1 mouse cellular context compared by ENCODE assay signal in the genomic region with DNA sequence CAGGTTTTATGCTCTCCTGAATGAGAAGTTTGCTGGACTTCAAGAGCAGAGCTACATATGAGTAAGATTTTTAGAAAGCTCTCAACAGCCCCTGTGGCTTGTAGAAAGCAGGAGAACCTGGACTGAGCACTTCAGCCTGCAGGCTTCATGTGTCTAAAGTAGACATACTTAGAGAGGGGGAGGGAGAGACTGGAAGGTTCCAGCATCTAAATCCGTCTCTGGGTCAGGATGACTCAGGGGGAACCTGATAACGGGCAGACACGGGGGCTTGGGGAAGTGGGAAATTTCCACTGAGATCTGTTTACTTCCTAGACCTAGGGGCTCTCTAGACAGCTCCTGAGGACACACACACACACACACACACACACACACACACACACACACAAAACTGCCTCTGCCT.
A peak's percentile ranks its signal among the peaks of the same experiment; 100 is the strongest.
TF ChIP-seq lines count a peak whose summit lies in the region.

No protein-coding gene starts in this region.

TF ChIP-seq in CH12.LX, 34 proteins besides CTCF, POLR2A, EP300 and RAD21:
- TF ChIP-seq RCOR1 (conservative IDR thresholded peaks at IDR 0.05; ENCODE audit: low read depth, low read length), result no peak
- TF ChIP-seq TBP (conservative IDR thresholded peaks at IDR 0.05; ENCODE audit: low read depth, low read length), result no peak
- no peak for TF ChIP-seq HCFC1 (IDR thresholded peaks at IDR 0.05; ENCODE audit: low read depth, low read length)
- peak; percentile 59 for TF ChIP-seq IRF4 (IDR thresholded peaks at IDR 0.05; ENCODE audit: low read depth, low read length)
- TF ChIP-seq MAFK (IDR thresholded peaks at IDR 0.05; ENCODE audit: insufficient replicate concordance, low read length), result no peak
- TF ChIP-seq SIN3A (IDR thresholded peaks at IDR 0.05; ENCODE audit: low read length), result no peak
- TF ChIP-seq BHLHE40 (IDR thresholded peaks at IDR 0.05; ENCODE audit: low read depth, low read length), result no peak
- TF ChIP-seq CHD1 (IDR thresholded peaks at IDR 0.05; ENCODE audit: low read depth, low read length), result no peak
- peak; percentile 32; the same call in 1 of the 2 replicates for TF ChIP-seq ELF1 (IDR thresholded peaks at IDR 0.05; ENCODE audit: low read depth, low read length)
- no peak for TF ChIP-seq NRF1 (IDR thresholded peaks at IDR 0.05; ENCODE audit: low read depth, low read length)
- no peak for TF ChIP-seq E2F4 (IDR thresholded peaks at IDR 0.05; ENCODE audit: insufficient replicate concordance, low read depth, low read length)
- no peak for TF ChIP-seq USF1 (IDR thresholded peaks at IDR 0.05; ENCODE audit: low read depth, low read length)
- no peak for TF ChIP-seq UBTF (IDR thresholded peaks at IDR 0.05; ENCODE audit: low read depth, low read length)
- no peak for TF ChIP-seq KAT2A (IDR thresholded peaks at IDR 0.05; ENCODE audit: insufficient replicate concordance, low read length)
- TF ChIP-seq MYC (IDR thresholded peaks at IDR 0.05; ENCODE audit: low read depth, low read length), result no peak
- TF ChIP-seq USF2 (conservative IDR thresholded peaks at IDR 0.05; ENCODE audit: low read depth, low read length), result no peak
- TF ChIP-seq POLR2AphosphoS2 (IDR thresholded peaks at IDR 0.05; ENCODE audit: low read depth, low read length), result no peak
- no peak for TF ChIP-seq CHD2 (IDR thresholded peaks at IDR 0.05; ENCODE audit: low read length)
- no peak for TF ChIP-seq PAX5 (IDR thresholded peaks at IDR 0.05; ENCODE audit: low read length)
- peak; percentile 70; the same call in 1 of the 2 replicates for TF ChIP-seq MEF2A (IDR thresholded peaks at IDR 0.05; ENCODE audit: borderline replicate concordance, low read depth, low read length)
- TF ChIP-seq ETS1 (conservative IDR thresholded peaks at IDR 0.05; ENCODE audit: low read depth, low read length), result no peak
